Mouse (Mus musculus) mouse trophoblast stem cell (cell line): Measurements from ENCODE around the gene Slamf6.
"Not testable (repeated sequence)": the region's sequence is repeated elsewhere in the genome, so short reads cannot be mapped to it uniquely, and the experiment has no call there.

ENCODE experiments used
- in situ Hi-C, 2 experiments: fragments of 300-500 bp; cut with MseI, MboI; formaldehyde crosslinking; loops; 2 replicates in 1 of 2; 3 replicates in 1 of 2; pipeline ENCODE4 v1.15.1; 2025

Slamf6 gene

DNA sequence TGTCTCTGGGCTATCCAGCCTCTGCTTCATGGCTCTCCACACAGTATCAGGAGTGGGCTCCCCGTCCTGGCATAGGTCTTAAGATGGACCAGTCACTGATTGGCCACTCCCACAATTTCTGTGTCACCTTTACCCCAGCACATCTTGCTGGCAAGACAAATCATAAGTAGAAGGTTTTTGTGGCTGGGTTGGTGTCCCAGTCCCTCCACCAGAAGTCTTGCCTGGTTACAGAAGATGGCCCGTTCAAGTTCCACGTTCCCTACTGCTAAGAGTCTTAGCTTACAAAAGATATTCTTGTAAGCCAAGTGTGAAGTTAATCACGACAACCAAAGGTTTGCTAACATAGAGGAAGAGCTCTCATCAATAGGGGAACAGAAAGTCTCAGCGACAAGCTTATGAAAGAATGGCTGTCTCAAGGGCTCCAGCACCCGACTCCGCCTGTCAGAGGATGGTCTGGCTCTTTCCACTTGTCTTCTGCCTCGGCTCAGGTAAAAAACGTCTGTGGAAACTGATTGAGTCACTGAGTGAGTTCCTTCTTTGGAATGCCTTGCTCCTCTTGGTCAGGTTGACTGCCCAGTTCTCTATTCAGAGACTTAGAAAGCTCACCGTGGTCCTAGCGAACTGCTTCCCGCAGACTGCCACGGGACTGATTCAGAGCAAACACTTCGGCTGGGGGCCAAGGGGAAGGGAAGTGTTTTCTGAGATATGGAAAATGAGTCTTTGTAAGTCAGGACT, at the start of gene Slamf6:
Gene Slamf6 (plus strand): TSS at position 211 of the 735 bp plus-strand sequence.
- in situ Hi-C loops, result no loop called here

DNA sequence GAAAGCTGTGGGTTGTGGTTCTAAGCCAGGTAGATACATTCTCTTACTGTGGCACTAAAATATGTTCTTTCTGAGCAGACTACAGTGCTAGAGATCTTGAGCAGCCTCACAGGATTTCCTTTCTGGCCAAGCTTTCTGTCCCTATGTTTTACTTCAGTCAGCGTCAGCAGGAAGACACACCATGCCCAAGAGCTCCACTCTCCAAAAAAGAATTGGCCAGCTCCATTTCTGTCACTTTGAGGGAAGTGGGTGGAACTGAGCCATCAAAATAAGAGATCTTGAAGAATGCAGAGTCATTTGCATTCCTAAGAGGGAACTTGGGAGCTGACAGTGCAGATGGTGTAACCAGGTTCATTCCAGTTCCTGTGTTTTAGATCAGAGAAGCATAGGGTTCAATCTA, 30.3 kb upstream of the Slamf6 start:
- in situ Hi-C loops, result no loop called here

DNA sequence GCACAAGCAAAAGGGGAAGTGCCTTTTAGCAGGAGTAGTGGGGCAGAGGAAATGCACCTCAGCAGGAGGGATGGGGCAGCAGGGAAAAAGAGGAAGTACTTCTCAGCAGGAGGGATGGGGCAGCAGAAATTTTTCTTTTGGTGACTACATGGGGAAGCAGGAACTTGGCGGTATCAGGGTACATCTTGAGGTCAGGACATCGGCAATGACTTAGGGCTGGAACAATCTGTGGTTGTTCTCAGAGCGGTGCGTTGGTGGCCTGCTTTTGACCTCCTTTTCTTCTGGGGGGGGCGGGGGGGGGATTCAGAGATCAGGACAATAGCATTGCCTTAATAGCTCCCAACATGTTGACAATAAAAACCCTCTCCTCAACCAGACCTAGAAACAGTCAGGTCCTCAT, 22.0 kb upstream of the Slamf6 start, which contains the start of gene Gm10521:
Gene Gm10521 (plus strand): TSS at position 301 of the 400 bp plus-strand sequence.
- in situ Hi-C loops, result not testable (repeated sequence)

DNA sequence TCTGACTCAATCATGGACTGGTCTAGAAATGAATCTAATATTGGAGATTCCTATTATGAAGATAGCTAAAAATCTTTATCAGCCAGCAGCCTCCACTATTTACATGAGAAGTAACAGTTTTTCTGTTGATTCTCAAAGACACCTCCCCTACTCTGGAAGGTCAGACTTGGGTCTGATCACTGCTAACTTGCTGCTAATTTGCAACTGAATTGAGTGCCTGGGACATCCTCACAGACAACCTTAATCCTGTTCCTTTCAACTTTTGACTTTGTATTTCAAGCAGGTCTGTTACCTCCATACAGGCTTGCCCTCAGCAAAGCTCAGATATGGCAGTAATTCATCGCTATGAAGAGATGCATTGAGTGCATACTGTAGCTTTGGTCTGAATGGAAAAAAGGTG, 13.3 kb upstream of the Slamf6 start:
- in situ Hi-C loops, result no loop called here

DNA sequence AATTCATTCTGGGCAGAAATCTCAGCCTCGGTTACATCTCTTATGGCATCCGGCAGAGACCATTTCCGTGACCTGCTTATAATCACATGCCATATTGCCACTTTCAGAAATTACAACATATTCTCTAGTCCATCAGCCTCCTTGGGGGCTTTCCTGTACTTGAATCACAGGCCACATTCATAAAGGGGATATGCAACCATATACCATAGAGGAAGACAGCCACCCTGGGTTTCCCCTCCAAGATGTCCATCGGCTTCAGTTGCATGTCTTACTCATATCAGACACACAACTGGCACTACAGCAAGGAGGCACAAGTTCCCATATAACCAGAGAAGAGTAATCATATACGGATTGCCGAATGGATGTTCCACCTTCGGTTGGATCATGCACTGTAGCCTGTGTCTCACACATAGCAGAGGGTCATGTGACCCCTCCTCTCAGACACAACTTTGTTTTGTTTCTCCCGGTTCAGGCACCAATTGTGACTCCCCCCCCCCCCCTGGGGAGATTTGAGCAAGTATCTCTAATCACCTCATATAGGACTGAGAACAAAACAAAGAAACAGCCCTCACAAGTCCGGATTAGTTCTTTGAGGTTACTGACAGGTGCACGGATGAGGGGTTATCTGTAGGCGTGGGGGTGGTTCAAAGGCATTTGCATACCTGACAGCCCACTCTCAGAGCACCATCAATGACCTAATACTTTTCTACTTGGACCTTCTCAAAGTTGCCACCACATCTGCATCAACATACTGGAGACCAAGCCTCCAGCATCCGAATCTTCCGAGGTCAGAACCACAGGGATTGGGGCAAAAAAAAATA, 1.5 kb upstream of the Slamf6 start:
- in situ Hi-C loops, result no loop called here

DNA sequence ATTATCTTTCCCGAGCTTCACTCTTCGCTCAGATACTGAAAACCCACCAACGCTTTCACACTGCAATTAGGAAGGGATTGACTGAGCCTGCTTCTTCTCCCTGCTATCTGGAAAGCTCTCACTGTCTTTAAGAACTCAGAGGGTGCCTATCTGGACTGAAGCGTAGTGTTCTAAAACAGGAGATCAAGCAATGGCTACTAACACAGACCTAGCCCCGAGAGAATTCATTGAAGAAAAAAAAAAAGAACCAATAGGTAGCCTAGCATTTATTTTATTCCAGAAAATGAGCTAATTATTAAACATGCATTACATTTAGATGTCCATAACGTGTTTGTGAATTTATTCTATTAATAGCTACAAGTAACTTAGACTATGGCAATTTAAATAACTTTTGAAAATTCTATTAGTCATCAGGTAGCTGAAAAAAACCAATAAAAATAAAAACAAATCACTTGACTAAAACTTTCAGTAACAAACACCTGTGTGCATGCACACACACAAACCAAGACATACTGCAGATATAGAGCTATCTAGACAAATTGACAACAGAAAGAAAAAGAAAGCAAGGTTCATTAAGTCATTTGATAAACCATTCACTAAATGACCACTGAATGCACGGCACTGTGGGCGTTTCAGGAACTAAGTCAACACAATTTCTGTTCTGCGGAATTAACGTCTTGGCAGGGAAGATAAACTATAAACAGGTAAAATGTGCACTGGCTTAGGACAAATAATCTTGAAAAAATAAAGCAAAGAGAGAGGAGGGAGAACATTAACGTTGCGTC, 1.0 kb downstream of the Slamf6 start:
- in situ Hi-C loops, result no loop called here

DNA sequence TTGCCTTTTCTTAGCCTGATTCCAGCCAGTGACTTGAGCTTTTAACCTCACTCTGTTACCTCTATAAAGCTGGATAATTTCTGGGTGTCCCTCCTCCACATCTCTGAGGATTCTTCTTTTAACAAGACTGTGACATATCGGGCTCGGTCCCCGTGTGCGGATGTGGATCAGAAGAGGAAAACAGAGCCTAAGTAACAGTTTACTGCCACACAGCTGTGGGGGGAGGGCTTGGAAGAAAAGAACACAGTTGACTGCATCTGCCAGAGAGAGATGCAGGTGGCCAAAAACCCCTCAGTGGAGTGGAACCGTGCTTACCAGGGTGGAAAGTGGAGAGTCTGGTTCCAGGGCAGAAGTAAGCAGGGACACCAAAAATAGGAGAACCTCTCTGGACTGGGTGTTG, 1.9 kb downstream of the Slamf6 start:
- in situ Hi-C loops, result no loop called here

DNA sequence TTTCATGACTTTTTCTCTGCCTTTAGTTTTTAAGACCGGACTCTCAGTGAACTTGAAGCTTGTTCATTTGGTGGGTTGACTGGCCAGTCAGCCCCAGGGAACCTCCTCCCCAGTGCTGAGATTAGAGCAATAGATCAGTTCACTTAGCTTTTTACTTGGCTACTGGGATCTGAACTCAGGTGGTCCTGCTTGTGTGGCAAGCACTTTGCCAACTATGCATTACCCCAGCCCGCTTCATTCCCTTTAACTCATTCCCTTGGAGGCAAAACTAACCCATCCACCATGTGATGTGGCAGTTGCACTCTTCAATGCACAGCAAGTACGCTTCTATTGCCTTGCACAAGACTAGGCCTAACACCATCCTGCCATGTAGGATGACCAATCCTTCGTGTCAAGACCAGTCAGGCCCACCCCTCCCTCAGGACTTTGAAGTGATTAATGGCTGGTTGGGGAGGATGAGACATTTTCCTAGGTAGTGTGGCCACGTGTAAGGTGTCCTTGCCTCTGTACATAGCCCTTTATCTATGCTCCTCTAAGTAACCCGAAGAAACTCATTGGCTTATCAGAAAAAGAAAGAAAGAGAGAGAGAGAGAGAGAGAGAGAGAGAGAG, 2.7 kb downstream of the Slamf6 start:
- in situ Hi-C loops, result no loop called here

DNA sequence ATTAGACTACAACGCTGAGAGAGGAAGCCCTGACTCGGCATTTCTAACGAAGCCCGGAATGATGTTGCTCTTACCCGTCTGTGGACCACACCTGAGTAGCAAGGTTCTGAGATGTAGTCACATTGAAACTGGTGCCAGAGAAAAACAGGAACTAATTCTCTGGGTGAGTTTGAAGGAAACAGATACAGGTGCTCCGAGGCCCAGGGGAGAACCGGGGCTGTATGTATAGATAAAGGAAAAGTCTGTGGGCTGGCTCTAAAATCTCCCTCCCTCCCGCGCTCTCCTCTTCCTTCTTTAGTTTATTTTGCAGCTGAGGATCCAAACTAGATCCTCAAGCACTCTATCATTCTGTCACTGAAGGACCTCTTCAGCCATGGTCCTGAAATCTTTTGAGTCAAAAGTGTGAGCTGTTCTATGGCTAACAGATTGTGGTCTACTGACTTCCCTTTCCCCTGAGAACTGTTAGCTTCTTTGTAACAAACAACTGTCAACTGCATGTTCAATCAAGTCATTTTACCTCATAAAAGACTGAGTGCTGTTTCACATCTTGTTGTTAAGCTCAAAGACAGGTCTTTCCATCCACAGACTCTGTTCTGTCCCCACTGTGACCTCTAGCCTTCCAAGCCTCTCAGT, 3.8 kb downstream of the Slamf6 start:
- in situ Hi-C loops, result no loop called here

DNA sequence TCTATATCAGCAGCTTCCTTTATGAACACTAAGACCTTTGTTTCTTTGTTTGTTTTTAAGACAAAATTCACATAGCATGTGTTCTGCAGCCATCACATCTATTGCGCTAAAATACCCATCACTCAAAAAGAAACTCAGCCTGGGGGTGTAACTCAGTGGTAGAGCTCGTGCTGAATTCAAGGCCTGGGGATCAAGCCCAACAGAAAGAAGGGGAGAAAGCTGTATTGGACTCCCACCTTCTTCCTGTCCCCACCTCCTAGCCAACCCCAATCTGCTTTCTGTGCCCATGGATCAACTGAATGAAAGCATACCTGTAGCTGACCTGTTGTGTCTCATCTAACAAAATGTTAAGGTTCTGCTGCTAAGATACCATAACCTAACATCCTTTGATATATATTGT, 4.3 kb downstream of the Slamf6 start:
- in situ Hi-C loops, result no loop called here

DNA sequence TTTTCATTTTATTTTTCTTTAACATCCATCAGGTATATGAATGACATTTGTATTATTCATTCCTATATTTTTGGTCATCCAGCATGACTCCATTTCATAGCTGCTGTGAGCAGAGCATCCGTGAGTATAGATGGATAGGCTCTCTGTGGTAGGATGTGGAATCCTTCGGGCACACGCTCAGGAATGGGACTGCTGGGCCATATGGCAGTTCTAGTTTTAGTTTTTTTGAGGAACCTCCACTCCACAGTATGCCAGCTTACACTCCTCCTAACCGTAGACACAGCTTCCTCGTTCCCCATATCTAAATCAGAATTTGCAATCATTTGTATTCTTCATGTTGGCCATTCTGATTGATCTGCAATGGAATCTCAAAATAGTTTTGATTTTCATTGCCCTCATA, 5.5 kb downstream of the Slamf6 start:
- in situ Hi-C loops, result no loop called here

DNA sequence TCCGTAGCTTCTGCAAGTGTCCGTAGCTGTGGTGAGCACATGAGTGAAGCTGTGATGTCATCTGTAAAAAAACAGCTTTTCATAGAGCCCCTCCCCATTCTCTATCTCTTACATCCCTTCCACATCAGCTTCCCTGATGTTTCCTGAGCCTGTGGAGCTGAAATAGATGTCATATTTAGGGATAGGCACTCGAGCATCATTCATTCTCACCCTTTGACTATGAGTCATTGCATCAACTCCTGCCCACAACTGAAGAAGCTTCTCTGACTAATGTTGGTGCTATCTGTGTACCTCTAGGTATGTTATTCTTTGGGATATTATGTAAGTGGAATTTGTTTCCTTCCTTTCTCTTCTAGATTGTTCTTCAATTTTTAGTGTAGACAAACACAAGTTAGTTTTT, 7.6 kb downstream of the Slamf6 start:
- in situ Hi-C loops, result no loop called here

DNA sequence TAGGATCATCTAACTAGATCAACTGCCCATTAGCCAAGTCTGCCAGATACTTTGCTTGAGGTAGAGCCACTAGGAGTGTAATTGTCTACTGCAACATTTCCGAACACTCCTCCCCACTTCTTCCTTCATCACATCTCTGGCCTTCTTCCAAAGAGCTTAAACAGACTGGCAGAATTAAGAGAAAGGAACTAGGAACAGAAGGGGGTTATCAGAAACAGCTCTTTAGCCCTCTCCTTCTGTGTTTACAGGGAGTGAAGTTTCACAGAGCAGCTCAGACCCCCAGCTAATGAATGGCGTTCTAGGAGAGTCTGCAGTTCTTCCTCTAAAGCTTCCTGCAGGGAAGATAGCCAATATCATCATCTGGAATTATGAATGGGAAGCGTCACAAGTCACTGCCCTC, 16.5 kb downstream of the Slamf6 start:
- in situ Hi-C loops, result no loop called here

DNA sequence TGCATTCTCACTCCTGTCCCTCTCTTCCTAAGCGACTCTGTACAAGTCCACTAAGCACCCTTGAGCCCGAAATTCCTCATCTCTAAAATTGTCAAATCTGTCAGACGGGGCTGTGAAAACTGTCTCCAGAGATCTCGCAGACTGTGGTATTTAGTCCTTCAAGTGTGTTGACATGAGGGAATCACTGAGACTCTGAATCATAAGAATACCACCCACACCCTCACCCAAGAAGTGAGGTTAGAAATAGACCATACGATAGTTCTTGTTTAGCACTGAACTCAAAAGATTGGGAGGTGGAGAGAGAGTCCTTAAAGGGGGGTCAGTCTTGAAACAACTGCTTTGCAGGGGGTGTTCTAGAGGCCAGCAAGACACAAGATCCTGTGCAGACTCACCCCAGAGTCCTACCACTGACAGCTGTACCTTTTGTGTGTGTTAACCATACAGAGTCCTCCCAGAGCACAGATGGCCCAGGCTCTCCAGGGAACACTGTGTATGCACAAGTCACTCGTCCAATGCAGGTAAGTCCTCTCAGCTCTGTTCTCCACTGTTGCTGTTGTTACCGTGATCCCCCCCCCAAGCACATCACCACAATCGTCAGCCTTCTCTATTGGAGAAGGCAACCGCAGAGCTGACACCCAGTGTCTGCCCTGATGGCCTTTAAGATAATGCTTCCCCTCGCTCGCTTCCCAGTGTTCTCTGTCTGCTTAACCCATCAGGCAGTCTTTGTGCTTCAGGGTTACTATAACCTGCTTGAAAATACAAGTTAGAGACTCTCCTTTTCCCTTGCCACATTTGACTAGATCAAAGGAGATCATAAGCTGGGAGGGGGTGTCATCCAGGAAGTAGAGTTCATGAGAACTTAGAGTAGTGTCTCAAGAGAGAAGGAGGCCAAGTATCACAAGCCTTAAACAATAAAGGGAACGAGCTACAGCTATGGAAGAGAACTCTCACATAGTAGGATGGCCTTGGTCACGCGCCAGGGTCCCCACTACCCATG, 21.9 kb downstream of the Slamf6 start:
- in situ Hi-C loops, result no loop called here

DNA sequence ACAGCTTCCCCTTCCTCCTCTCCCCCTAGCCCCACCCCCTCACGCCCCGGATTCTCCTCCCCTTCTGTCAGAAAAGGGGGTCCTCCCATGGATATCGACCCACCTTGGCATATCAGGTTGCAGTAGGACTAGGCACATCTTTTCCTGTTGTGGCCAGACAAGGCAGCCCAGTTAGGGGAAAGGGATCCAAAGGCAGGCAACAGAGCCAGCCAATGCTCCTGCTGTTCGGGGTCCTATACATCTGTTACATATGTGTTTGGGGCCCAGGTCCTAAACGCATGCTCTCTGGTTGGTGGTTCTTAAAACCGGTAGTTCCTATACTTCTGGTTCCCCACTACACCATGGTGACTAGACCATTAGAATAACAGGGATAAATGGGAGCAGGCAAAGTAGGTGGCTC, 23.3 kb downstream of the Slamf6 start:
- in situ Hi-C loops, result no loop called here

DNA sequence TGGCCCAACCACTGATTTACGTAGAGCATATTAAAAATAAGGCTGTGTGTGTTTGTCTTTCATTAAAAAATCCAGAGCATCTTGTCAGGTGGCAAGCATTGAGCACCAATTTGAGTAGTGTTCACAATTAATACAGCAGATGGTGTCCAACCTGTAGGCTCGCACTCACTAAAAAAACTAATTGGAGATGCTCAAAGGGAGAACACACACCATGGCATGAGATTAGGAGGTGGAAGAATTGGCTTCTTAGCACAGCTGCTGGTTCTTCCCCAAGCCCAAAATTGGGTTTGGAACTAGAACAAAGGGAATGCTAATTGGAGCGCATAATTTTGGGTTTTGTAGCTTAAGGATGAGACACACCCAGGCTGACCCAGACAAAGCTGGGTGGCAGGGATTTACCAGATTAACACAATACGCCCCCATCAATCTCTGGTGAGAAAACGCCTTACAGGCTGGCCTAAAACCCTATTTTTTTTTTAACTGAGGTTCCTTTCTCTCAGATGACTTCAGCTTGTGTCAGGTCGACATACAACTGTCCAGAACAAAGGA, 29.2 kb downstream of the Slamf6 start:
- in situ Hi-C loops, result no loop called here

DNA sequence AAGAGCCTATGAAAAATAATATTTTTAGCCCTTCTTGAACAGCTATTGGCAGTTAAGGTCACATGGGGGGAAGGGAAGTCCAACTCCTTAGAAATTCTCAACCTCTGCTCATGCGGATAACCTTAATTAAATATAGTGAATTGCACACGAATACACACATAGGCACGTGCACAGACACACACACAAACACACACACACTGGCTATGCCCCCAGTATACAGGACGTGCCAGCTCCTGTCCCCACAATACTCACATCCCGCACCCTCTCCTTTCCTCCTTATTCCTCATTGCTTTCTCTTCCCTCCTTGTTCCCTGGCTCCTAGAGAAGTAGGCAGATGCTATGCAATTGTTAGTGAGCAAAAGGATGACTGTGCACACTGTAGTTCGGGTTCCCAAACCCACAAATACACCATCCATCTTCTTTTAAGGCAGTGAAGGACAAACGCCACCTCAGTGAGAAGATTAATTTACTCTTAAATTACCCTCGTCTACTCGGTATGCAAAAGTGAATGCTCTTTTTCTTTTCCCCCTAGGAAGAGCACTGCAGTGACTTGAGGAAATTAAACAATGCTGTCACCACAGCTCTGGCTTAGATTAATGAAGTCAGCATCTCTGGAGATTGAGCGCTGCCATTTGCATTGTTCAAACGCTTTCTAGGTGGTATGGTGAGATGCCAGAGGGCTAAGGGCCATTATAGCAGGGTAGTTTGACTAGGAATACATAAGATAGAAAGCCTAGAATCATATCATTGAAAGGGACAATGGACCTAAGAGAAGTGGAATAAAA, 31.0 kb downstream of the Slamf6 start:
- in situ Hi-C loops, result no loop called here

DNA sequence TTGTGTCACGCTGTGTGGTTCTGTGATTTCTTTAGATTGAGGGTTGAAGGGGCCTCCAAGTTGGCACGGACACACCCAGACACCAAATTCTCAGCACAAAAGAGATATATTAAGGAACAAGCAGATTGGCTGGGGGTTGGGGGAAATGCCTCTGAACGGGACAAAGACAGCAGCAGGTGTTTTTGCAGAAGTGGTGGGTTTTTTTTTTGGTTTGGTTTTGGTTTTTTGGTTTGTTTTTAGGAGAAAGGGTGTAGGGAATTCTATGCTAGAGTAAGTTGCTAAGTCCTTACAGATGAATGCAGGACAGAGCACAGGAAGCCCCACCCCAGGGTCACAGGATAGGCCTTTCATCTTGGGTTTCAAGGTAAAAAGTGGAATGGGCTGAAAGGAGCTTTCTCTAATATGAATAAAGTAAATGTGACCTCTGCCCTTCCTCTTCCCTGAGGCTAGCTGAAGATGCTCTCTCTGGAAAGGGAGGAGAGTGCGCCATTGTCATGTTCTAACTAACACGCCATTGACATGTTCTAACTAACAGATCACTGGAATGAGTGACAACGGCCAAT, 31.7 kb downstream of the Slamf6 start:
- in situ Hi-C loops, result no loop called here

DNA sequence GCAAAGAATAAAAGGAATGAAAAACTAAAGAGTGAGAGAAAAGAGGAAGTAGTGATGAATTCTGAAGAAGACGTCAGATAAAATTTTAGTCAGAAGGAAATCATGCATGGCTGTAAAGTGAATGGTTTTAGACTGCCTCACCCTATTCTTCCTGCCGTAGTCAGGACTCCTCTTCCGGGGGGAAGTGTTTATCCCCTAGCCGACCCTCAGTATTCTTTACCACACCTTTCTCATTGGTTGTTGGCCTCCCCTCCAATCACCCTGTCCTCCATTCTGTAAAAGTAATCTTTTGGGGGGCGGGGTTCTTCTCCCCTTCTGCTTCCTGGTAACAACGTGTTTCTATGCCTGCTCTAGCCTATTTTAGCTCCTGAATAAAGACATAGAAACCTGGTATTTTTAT, 37.8 kb downstream of the Slamf6 start:
- in situ Hi-C loops, result no loop called here
